Mouse (Mus musculus): ENCODE measurements around the gene Kcnip4.

The Kcnip4 gene

DNA sequence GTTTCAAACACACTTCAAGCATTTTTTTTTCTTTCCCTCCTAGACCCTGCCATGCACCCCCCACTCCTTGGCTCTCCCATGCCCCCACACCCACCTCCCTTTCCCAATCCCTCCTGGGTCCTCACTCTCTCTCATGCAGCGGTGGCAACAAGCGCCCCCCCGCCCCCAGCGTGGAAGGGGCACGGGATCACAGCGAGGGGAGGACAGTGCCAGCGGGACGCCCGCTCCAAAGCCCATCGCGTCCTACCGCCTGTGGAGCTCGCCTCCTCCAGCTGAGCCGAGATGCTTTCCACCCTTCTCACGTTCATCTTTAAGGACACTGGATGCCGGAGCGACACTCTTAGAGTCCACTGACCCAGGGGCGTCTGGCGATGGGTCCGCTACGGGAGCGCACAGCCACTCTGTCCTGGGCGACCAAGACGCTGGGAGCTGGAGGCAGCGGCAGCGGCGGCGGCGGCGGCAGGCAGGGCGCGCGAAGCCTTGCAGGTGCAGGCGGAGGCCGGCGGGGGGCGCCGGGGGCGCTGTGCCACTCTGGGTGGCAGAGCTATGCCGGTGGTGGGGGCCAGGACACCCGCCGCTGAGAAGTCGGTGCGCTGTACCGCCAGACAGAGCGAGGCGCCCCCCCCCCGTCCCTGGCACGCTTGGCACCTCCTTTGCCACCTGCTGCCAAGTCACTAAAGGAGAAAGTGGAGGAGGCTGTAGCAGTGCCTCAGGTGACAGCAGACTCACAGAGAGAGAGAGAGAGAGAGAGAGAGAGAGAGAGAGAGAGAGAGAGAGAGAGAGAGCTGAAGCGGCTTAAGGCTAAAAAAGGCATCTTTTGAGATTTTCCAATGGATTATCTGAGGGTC lies at the start of gene Kcnip4:
TSS of gene Kcnip4 (minus strand) at position 514 of the 848 bp plus-strand sequence.
- peak; percentile 80 for ATAC-seq (ENCODE audit: insufficient number of reproducible peaks, low FRiP score, low TSS enrichment)

DNA sequence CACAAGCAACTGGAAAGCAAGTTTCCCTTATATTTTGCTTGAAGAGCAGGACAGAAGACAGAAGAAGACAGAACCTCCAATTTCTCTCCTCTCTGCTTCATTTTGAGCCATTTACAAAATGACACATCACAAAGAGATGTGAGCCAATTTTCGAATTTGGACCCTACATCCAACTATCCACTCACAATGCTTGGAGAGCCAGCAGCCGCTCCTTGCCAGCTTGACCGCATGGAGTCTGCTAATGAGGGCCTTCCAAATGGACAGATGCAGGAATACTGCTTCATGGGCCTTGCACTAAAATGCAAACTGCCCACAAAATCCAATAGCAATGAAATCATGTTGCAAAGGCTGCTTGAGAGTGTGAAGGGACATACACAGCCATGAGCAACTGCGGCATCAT lies 47.2 kb upstream of the Kcnip4 start:
- ATAC-seq (ENCODE audit: insufficient number of reproducible peaks, low FRiP score, low TSS enrichment), result peak; percentile 83

DNA sequence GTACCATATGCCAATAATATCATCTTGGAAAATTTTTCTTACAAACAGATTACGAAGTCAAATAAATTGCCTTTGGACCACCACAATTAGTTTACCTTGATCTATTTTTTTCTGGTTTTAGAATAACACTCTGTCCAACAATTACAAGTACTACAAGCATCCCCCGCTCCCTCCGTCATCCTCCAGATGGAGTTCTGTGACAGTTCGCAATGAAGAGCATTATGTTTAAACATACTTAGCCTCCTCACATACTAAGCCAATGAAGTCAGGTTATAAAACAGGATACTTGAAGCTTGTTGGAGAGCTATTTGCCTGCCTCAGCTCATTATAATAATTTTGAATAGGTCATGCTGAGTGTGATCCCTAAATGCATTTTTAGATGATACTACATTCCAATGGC lies 39.0 kb upstream of the Kcnip4 start:
- no peak for ATAC-seq (ENCODE audit: insufficient number of reproducible peaks, low FRiP score, low TSS enrichment)

DNA sequence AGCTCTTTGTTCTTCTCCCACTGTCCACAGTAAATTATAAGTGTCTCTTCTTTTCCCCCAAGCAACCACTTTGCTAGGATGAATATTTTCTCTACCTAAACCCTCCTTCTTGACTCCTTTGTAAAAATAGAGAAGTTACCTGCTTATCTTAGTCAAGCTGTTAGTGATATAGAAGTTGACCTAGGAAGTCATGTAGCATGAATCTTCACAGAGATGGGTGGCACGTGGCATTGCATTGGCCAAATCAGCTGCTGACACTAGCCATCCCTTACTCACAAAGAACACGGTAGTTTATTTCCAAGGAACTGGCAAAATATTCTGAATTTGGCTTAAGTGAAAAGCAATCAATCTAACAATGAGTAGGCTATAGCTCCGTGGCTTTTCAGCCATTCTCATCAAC lies 32.7 kb upstream of the Kcnip4 start:
- ATAC-seq (ENCODE audit: insufficient number of reproducible peaks, low FRiP score, low TSS enrichment), result no peak

DNA sequence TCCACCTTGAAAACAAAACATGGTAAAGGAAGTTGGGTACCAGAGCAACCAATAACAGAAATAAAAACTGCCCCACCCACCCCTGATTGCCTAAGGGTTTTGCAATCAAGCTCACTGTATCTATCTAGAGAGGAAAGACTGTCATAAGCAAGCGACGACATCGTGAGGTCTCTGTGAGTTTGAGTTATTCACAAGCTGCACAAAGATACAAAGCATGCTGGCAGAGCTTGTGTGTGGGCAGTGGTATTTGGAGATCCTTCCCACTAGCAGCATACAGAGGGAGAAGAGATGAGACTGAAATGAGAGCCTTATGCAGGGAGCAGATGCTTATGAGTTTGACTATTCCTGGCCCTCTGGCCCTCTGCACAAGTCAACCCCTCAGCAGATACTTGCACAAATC lies 23.2 kb upstream of the Kcnip4 start:
- no peak for ATAC-seq (ENCODE audit: insufficient number of reproducible peaks, low FRiP score, low TSS enrichment)

DNA sequence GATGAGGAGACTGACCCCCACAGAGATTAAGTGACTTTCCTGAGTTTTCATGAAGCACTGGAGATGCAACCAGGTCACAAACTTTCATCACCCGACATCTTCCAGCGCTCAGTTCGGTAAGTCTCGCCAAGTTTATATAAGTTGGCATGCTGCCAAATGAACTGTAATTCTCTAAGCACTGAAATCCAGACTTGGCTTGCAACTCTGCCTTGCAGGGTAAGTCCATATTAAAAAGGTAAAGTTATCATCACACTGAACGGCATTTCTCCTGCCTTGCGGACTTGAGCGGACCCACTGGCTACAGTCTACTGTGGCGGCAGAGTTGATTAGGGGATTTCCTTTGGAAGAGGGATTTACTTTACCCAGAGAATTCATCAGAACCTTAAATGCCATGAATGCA lies 4.7 kb upstream of the Kcnip4 start:
- no peak for ATAC-seq (ENCODE audit: insufficient number of reproducible peaks, low FRiP score, low TSS enrichment)

DNA sequence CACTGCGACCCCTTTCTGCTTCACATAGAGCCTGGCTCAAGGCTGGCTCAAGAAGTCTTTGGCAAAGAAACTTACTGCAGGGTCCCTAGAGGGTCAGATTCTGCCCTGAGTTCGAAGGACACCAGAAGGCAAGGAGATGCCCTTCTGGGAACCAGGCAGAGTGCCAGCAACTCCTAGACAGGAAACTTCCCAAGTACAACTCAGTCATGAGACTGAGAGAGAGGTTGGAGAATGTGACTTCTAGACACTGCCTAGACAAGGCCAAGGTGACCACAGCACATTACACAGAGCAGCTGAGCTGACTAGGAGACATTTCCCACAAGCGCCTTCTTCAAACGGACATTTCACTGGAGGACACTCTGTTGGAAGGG lies 520 bp upstream of the Kcnip4 start:
- ATAC-seq (ENCODE audit: insufficient number of reproducible peaks, low FRiP score, low TSS enrichment), result peak; percentile 23; the same call in 1 of the 2 replicates

DNA sequence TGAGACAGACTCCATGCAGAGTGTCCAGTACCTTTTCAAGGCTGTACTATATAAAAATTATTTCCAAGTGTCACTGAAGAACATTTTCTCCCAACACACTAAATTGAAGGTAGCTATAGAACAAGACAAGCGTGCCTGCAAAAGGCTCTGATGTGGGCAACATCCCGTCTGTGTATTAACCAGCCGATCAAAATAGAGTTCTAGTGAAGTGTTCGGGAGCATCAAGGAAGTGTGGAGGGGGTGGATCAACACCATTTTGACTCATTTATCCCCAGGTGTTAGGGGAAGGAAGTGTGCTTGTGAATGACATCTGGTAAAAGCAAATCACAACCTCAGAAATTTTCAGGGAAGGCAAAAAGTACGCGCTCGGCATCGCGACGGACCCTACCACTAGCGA lies 712 bp downstream of the Kcnip4 start:
- no peak for ATAC-seq (ENCODE audit: insufficient number of reproducible peaks, low FRiP score, low TSS enrichment)

DNA sequence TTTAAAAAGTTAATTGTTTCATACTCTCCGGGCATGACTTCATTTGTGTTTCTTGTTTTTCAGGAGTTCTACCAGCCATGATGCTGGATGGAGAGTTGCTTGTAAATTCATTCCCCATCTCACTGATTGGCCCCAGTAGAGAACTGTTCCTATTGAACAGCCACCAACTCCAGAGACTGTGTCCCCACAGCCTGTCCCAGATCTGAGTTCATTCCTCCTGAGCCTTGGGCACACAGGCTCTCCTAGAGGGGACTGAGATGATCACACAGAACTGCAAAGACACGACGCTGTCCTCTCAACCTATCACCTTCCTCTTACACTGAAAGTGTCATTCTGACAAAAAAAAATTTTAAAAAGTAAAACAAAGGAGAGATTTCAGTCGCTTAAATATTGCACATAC lies 1.7 kb downstream of the Kcnip4 start:
- ATAC-seq (ENCODE audit: insufficient number of reproducible peaks, low FRiP score, low TSS enrichment), result no peak

DNA sequence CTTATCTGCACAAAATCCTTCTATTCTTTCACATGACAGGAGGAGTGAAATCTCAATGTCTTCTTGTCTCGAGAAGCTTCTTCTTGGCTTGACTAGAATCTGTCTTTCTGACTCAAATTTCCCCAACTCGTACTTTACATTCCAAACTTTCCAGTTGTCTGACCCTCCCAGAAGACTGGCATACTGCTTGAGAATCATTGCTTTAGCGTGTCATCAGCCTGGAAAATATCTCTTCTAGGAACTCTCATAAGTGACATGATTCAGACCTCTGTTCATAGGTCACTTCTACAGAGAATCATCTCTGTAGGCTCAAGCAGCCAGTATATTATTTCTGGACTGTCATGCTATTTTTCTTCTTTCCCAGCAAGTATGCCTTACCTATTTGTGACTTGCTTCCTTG lies 26.0 kb downstream of the Kcnip4 start:
- ATAC-seq (ENCODE audit: insufficient number of reproducible peaks, low FRiP score, low TSS enrichment), result no peak

DNA sequence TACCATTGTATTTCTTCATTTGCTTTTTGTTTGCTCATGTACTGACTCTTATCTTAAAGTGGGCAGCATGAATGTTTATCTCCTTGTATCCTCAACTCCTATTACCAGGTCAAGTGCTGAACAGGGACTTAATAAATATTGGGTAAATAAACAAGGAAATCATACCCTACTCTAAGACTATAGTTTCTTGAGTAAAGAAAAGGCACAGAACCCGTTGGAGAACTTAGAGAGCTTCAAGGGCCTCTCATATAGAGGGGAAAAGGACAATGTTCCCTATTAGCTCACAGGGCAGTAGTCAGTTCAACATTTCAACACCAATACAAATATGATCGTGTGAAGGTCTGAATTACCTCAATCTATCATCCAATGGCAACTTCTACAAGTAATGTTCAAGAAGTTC lies 37.4 kb downstream of the Kcnip4 start:
- no peak for ATAC-seq (ENCODE audit: insufficient number of reproducible peaks, low FRiP score, low TSS enrichment)

DNA sequence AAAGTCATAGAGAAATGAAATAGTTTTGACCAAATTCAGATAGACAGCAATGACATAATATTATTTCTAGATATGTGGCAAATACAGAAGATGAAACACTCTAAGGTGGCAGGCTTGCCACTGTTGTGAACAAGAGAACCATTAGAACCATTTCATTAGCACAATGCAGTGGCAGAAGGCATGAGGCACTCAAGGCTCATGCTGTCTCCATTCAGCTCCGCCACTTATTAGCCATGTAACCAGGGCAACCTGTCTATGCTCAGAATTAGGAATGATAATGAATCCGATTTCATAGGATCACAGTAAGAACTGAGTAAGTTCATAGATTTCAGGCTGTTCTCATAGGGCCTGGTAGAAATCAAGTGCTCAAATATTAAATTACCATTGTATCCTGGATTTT lies 54.0 kb downstream of the Kcnip4 start:
- no peak for ATAC-seq (ENCODE audit: insufficient number of reproducible peaks, low FRiP score, low TSS enrichment)

DNA sequence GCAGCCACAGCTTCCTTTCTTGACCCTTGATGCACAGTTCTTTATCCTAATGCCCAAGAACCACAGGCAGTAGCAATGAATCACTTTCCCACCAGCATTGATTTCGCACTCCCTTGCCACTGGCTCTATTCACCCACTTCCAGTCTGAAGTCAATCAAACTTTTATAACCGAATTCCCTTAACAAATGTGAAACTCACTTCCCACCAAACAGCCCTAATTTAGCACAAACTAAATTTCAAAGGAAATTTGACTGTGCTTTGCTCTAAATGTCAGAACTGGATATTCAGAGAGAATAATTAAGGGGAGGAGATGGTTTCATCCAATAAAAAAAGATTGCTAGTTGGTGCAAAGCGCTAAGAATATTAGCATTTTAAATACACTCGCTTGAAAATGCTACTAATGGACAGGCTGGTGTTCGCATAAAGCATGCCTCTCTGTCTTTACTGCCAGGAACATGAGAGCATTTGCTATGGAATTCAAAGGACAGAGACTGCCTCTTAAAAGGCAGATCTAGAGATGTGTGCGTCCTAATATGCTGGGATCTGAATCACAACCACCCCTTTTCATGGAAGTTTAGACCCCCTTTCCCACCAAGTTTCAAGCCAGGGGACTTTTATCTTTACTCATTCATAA lies 63.9 kb downstream of the Kcnip4 start:
- ATAC-seq (ENCODE audit: insufficient number of reproducible peaks, low FRiP score, low TSS enrichment), result no peak

DNA sequence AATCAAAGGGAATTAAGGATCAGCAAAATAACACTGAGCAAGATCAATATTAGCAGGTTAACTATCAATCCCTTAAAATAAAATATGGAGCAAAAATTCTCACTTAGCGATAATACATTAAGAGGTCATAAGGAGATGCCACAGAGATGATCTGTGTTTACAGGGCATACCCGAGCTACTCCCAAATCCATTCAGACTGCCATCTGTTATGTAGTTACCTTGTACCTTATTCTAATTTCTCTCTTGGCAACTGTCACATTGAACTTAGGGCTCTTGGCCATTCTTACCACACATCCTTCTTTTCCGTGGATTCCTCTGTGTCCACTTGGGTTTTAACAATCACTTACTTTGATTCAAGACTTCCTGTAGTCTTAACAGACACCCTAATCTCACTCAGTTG lies 71.6 kb downstream of the Kcnip4 start:
- ATAC-seq (ENCODE audit: insufficient number of reproducible peaks, low FRiP score, low TSS enrichment), result peak; percentile 76

DNA sequence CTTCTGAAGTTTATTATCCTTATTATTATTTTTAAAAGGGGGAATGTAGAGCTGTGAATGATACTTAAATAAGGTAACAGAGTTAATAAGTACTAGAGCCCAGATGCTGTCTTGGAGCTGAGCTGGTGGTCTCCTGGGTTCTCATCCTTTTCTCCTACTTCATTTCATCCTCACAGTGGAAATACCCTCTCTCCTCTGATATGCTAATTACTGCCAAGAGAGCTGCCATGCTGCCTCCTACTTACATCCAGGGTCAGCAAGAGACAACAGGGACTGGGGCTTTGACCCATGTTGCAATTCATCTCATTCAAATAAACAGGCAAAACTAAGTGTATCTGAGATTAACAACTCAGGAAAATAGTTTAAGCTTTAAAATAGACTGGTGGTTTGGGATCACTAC lies 73.4 kb downstream of the Kcnip4 start:
- no peak for ATAC-seq (ENCODE audit: insufficient number of reproducible peaks, low FRiP score, low TSS enrichment)

DNA sequence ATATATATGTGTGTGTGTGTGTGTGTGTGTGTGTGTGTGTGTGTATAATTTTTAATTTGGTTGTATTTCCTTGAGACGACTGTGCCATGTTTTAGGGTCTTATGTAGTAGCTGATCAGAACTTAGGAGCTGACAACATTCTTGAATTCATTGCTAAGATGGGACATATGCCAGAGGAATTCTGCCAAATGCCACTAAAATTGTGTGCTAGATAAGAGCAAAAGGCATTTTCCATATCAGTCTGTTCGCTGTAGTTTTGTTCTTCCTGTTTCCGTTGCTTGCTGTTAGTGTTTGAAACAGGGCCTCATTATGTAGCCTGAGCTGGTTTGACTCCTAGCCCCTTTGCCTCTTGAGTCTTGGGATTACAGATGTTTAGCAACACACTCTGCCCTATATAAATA lies 73.8 kb downstream of the Kcnip4 start:
- no peak for ATAC-seq (ENCODE audit: insufficient number of reproducible peaks, low FRiP score, low TSS enrichment)

DNA sequence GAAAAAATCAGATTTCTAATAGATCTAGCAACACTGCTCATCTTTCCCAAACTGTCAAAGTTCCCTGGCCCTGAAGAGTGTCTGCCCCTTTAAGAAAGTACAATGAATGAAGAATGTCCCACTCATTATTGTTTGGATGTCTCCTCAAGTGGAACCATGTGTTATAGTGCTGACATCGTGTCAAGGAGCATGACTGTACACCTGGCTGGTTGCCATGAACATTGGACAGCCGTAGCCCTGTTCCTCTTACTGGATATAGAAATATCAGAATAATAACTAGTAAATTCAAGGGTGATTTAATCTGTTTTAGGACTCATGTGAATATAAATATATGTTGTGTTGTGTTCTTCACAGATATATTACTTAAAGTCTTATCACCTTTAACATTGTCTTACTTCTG lies 87.5 kb downstream of the Kcnip4 start:
- no peak for ATAC-seq (ENCODE audit: insufficient number of reproducible peaks, low FRiP score, low TSS enrichment)

DNA sequence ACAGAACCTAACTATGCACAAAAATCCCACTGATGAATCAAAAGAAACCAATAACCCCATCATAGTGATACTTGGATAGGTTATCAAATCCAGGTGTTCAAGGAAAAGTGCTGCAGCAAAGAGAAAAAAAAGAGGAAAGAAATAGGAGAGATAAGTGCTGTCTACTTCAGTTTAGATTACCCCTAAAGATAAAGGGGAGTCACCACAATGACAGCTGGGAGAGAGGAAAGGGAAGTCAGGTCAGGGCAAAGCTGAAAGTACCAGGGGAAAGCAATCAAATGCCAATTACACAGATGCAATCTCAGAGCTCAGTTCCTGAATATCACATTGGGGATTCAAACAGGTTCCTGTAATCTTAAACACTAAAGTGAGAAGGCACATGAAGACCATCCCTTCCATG lies 97.0 kb downstream of the Kcnip4 start:
- ATAC-seq (ENCODE audit: insufficient number of reproducible peaks, low FRiP score, low TSS enrichment), result no peak

DNA sequence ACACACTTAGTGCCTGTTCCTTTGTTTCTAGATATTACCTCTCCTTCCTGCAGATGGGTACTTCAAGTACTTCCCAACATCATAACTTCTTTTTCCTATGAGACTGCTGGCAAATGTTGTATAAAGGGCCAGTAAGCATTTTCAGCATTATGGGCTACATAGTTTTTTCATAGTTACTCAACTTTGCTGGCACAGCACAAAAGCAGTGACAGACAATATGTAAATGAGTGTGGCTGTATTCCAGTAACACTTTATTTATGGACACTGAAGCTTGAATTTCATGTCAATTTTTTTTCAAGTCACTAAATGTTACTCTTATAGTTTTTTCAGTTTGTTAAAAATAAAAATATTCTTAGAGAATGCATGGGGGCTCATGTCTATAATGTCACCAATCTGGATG lies 105.0 kb downstream of the Kcnip4 start:
- ATAC-seq (ENCODE audit: insufficient number of reproducible peaks, low FRiP score, low TSS enrichment), result no peak

DNA sequence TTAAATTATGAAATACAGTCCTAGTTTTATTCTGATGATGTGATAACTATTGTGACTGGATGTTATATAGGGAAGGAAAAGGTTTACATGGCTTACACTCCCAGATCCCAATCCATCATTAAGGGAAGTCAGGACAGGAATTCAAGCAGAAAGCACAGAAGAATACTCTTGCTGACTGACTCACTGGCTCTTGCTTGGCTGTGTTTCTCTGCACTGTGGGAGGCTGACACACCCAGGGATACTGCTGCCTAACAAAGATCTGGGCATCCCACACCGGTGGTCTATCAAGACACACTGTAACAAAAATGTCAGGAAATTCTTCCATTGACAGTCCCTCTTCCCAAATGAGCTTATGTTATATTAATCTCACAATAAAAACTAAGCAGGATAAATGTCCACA lies 116.4 kb downstream of the Kcnip4 start:
- no peak for ATAC-seq (ENCODE audit: insufficient number of reproducible peaks, low FRiP score, low TSS enrichment)

DNA sequence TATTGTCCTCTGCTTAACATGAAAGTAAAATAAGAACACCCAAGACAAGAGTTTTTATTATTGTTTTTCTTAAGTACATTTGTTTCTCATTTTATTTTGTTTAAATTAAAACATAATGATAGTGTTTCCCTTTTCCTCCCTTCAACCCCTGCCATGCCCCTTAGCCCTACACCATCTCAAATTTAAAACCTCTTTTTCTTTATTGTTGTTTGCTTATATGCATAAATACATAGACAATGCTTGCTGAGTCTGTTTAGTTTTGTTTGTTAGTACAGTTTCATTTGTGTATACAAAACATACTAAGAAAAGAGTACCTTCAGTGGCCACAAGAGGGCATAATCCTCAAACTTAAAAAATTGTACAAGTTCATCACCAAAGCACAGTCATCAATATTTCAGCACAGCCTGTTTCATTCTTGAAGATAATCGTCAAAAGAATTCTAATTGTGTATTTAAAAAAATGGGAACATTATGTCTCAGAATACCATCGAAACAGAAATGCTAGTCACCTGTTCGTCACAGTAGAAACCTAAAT lies 154.1 kb downstream of the Kcnip4 start:
- peak; percentile 12; the same call in 1 of the 2 replicates for ATAC-seq (ENCODE audit: insufficient number of reproducible peaks, low FRiP score, low TSS enrichment)

All from cerebellum, adult (tissue).